Mouse (Mus musculus) spleen, postnatal 10 days (tissue): ENCODE data around the gene Slc4a1ap.

Experiments used
- DNase-seq, 2 experiments: peaks; one replicate each; pipeline ENCODE4 v3.0.0; 2021 to 2022; ENCODE audit warnings: low spot score in 2 of 2

Gene Slc4a1ap

DNA sequence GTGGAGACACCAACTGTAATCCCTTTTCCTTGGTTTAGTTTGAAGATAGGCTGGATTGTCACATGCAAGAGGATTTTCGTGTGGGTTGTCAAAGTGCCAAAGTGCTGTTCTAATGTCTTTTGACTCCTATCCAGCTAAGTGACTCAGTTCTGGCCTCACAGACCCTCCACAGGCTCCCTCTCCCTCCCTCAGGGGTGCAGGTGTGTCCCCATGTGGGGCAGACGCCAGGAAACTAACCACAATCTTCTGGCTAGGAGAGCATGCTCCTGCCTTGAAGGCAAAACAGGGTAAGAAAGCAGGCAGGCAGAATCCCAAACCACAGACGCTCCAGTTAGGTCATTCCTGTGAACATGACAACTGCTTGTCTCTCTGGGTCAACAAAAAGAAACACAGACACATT is 79.4 kb downstream of the Slc4a1ap start:
- no peak for DNase-seq
